Mouse (Mus musculus) hindbrain, embryonic 12.5 days (tissue): Measurements from ENCODE around the gene 3110040N11Rik. TPM values are rescaled to one million over a fixed set of nuclear protein-coding genes. Genes with fewer than 3 reads are reported as not detected.

Experiments
- ATAC-seq: fragments of 200-750 bp; cut with Nextera tagmentation; 2 replicates; pipeline ENCODE4 v1.8.0; 2017; ENCODE audit warnings: moderate TSS enrichment; ENCODE audit not compliant: low FRiP score
- H3K27ac ChIP-seq: fragments of 300-500 bp; sonication (generic); 2 replicates; pipeline ENCODE4 v1.5.1; 2016; ENCODE audit warnings: mild to moderate bottlenecking
- H3K27me3 ChIP-seq: fragments of 300-500 bp; sonication (generic); 2 replicates; pipeline ENCODE4 v1.6.1; 2016; ENCODE audit warnings: mild to moderate bottlenecking
- H3K36me3 ChIP-seq: fragments of 300-500 bp; sonication (generic); 2 replicates; pipeline ENCODE4 v1.6.1; 2016; ENCODE audit warnings: mild to moderate bottlenecking
- H3K4me1 ChIP-seq: fragments of 300-500 bp; sonication (generic); 2 replicates; pipeline ENCODE4 v1.6.1; 2016
- H3K4me2 ChIP-seq: fragments of 300-500 bp; sonication (generic); replicated peaks from 2 replicates; pipeline ENCODE4 v1.6.1; 2016; ENCODE audit warnings: mild to moderate bottlenecking
- H3K4me3 ChIP-seq: fragments of 300-500 bp; sonication (generic); 2 replicates; pipeline ENCODE4 v1.5.1; 2016; ENCODE audit warnings: mild to moderate bottlenecking
- H3K9ac ChIP-seq: fragments of 300-500 bp; sonication (generic); 2 replicates; pipeline ENCODE4 v1.6.1; 2016; ENCODE audit warnings: mild to moderate bottlenecking, moderate library complexity
- H3K9me3 ChIP-seq: fragments of 300-500 bp; sonication (generic); replicated peaks from 2 replicates; pipeline ENCODE4 v1.6.1; 2016; ENCODE audit warnings: mild to moderate bottlenecking
- WGBS: fragments of 180-500 bp; shearing (Covaris S2); methylation state at CpG from one replicate; pipeline ENCODE4 v1.1.7; 2016; 5-methylcytosine and 5-hydroxymethylcytosine counted together
- polyA plus RNA-seq: library from polyadenylated mRNA; unstranded; fragments of >200 nt; fragmentation: Nextera tagmentation; extraction: Ambion mirVana; gene quantifications from 2 replicates; pipeline ENCODE4 v1.2.1, GENCODE M21; 2016

The 3110040N11Rik gene
- polyA plus RNA-seq, 1 experiment from 2014 or later, result 44.6 TPM

DNA sequence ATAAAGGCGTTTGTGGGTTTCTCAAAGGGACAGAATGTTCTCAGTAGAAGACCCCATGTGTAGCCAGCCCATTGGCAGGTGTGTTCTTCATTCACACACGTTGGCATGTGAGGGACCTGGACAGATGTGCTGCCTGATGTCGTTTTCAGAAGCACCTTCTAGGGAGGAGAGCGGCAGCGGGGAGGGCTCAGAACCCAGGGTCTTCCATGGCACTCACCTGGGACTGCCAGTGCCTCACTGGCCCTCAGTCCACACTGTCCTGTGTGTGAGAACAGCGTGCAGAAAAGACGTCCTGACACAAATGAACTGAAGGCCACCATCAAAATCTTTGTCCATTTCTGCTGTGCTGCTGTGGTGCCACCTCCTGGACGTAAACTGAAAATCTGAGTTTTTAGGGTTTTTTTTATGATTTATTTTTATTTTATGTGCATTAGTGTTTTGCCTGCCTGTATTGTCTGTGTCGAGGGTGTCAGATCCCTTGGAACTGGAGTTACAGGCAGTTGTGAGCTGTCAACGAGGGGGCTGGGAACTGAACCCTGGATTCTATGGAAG, 11.5 kb downstream of the 3110040N11Rik start:
- no peak overlapping the region for H3K4me3 ChIP-seq
- H3K9me3 ChIP-seq, result 0 out of 2 replicates have a peak, but pooled peaks cover 4% of the 10 kb centered on the region
- H3K4me2 ChIP-seq, result no peak overlapping the region
- no peak overlapping the region for H3K9ac ChIP-seq
- ATAC-seq, result no peak
- no peaks in the 10 kb centered on the region for H3K4me1 ChIP-seq
- 77% methylated on average over 10 of the region's 10 CpGs for WGBS
- no peaks in the 10 kb centered on the region for H3K27me3 ChIP-seq
- H3K36me3 ChIP-seq, result peaks cover 28% of the 10 kb centered on the region
- H3K27ac ChIP-seq, result no peak overlapping the region

DNA sequence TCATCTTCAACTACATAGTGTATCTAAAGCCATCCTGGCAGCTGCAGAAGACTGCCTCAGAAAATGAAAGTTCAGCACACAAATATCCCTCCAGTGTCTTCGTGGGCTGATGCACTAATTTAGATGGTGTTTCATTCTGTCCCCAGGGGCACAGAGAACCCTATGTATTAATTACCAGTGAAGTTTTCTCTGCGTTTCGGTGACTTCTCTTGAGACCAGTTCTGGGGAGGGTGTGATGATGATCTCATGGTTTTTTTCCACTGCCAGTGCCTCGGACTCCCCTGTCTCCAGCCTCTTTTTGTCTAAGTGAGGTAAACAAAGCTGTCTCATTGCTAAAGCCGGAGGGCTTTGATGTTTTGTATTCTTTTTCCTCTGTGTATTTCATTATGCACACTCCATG, 14.0 kb downstream of the 3110040N11Rik start:
- Histone ChIP-seq H3K4me2 (no peak overlapping the region), H3K4me3 (no peak overlapping the region), H3K36me3 (peaks cover 7% of the 10 kb centered on the region), H3K4me1 (no peaks in the 10 kb centered on the region), H3K9me3 (0 out of 2 replicates have a peak, but pooled peaks cover 4% of the 10 kb centered on the region), H3K27ac (no peak overlapping the region), H3K9ac (no peak overlapping the region), H3K27me3 (no peaks in the 10 kb centered on the region)
- ATAC-seq, result no peak
- WGBS, result 71% methylated on average over 5 of the region's 5 CpGs

DNA sequence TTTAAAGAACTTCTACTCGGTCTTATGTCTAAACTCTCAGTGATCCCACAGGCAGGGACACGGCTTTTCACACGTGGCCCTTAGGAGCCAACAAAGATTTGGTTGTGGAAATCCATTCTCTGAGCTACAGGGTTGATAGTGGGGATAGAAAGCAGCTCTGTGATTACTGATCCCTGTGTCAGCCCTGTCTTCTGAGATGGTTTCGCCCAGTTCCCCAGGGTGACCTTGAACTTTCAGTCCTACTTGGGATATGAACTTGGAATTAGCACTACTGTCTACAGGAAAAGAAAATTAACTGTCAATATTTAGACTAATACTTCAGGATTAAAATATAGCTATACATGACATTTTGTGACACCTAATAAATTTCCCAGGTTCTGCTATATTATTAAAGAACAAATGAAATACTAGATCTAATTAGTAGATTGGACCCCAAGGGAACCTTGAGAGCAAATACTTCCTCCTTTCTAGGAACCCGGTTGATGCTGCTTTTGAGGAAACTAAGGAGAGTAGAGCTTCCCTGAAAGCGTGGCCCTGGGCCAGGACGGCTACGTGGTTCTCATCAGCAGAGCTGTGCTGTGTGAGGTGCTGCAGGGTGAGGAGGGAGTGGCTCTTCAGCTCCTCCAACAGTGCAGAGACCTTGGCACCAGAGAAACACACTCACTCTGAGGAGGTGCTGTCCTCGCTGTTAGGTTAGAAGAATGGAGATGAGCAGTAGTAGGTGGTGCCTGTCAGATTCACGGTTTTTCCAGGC, 16.3 kb downstream of the 3110040N11Rik start:
- 86% methylated on average over 10 of the region's 10 CpGs for WGBS
- H3K36me3 ChIP-seq, result no peaks in the 10 kb centered on the region; the same call in 1 of the 2 replicates
- no peak overlapping the region for H3K4me3 ChIP-seq
- 0 out of 2 replicates have a peak, but pooled peaks cover 4% of the 10 kb centered on the region for H3K9me3 ChIP-seq
- H3K9ac ChIP-seq, result no peak overlapping the region
- H3K27ac ChIP-seq, result no peak overlapping the region
- H3K4me1 ChIP-seq, result no peaks in the 10 kb centered on the region
- ATAC-seq, result no peak
- no peak overlapping the region for H3K4me2 ChIP-seq
- no peaks in the 10 kb centered on the region for H3K27me3 ChIP-seq

DNA sequence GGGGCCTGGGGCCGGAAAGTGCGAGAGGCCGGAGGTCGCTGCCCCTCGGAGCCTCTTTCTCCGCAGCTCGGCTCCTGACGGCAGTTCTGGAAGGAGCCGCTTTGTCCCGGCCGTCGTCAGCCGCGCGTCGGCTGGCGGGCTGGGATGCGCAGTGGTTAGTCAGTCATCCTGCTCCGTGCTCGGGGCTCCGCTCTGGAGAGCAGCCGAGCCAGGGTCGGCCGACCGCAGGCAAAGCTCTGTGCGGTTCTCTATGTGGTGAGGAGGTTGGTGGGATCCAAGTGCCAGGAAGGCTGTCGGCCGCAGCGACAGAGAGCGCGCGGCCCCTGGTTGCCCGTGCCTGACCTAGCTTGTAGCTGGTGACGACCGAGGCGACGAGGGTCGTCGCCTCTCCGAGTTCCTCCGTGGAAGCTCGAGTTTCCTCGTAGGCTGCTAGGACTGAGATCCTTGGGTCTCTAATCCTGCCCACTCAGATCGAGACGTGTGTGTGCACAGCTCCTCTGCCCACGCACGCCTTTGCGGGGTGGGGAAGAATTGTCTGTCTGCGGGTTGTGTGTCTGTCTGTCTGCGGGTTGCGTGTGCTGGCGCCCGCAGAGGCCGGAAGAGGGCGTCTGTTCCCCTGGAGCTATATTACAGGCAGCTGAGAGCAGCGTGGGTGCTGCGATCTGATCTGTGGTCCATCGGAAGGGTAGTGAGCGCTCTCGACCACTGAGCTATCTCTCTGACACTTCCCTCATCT, 26.0 kb downstream of the 3110040N11Rik start:
- Histone ChIP-seq H3K27me3 (no peaks in the 10 kb centered on the region), H3K4me3 (peak overlapping the region; percentile 92), H3K4me2 (peak overlapping the region; percentile 94), H3K9me3 (no peaks in the 10 kb centered on the region), H3K4me1 (peaks cover 9% of the 10 kb centered on the region), H3K36me3 (no peaks in the 10 kb centered on the region), H3K9ac (peak overlapping the region; percentile 85), H3K27ac (peak overlapping the region; percentile 87)
- 3% methylated on average over 60 of the region's 60 CpGs for WGBS
- ATAC-seq, result peak; percentile 80

DNA sequence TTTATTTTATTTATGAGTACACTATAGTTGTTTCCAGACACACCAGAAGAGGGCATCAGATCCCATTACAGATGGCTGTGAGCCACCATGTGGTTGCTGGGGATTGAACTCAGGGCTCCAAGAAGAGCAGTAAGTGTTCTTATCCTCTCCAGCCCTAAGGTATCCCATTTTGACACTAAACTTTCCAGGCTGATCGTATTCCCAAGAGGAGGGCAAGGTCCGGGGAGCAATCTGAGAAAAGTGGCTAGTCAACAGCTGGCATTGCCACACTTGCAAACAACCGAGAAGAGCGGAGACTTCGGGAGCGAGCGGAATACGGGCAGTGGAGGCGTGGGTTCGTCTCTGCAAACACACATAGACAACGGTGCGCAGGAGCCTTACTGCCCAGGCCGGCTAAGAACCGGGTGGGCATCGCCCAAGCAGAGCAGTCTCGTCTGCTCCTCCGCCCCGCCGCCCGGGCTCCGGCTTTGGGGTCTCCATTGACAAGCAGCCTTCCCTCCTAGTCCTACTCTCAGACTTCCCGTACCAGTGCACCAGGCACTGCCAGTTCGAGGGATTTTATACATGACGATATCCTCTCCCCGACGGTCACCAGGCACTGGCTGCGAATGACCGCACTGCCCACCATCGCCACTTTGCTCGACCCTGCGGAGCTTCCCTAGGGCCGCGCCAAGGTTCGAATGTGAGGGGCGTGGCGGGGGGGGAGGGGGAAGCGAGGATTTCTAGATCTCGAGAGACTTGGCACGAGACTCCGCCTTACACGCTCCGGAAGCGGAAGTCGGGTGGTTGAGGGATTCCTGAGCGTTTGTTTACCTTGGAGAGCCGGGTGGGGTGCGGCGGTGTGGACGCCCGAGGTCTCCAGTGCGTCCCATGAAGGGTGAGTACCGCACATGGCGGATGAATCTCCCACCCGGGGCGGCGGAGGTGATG, 26.8 kb downstream of the 3110040N11Rik start, which contains the start of gene Ramac:
Ramac (plus strand) TSS at position 746 of the 930 bp plus-strand sequence.
- Histone ChIP-seq H3K4me1 (peaks cover 9% of the 10 kb centered on the region), H3K9me3 (no peaks in the 10 kb centered on the region), H3K4me2 (peak within 1 kb of the TSS; percentile 94), H3K36me3 (no peaks in the 10 kb centered on the region), H3K27ac (peak within 1 kb of the TSS; percentile 87), H3K27me3 (no peaks in the 10 kb centered on the region), H3K4me3 (peak within 1 kb of the TSS; percentile 92), H3K9ac (peak within 1 kb of the TSS; percentile 85)
- peak; percentile 98 for ATAC-seq
- WGBS, result under 1% methylated on average over 55 of the region's 56 CpGs

DNA sequence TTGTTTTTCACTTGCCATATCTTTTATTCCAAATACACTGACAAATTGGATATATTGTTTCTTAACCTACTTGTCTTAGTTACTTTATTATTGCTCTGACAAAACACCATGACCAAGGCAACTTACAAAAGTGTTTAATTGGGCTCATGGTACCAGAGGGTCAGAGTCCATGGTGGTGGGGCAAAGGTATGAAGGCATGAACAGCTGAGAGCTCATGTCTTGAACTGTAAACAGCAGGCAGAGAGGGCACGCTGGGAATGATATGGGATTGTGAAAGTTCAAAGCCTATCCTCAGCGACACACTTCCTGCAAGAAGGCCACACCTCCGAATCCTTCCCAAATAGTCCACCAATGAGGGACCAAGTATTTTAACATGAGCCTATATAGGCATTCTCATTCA, 41.3 kb downstream of the 3110040N11Rik start:
- H3K27me3 ChIP-seq, result no peaks in the 10 kb centered on the region
- H3K4me3 ChIP-seq, result no peak overlapping the region
- no peak for ATAC-seq
- WGBS, result 83% methylated on average over 3 of the region's 3 CpGs
- H3K4me1 ChIP-seq, result no peaks in the 10 kb centered on the region
- H3K4me2 ChIP-seq, result no peak overlapping the region
- no peak overlapping the region for H3K27ac ChIP-seq
- no peak overlapping the region for H3K9ac ChIP-seq
- no peaks in the 10 kb centered on the region for H3K36me3 ChIP-seq
- 0 out of 2 replicates have a peak, but pooled peaks cover 4% of the 10 kb centered on the region for H3K9me3 ChIP-seq

DNA sequence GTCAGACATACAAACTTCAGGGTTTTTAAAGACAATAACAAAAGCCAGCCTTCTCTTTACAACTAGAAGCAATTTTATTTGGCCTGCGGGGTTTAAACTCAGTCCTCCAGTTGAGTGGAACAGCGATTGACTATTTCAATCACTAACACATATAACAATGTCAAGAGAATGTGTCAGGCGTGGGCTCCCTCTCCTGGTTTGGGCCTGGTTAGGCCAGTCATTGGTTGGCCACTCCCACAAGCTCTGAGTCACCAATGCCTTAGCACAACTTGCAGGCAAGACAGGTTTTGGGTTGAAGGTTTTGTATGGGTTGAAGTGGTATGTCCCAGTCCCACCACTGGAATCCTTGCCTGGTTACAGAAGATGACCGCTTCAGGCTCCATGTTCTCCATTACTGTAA, 45.1 kb downstream of the 3110040N11Rik start:
- Histone ChIP-seq H3K36me3 (no peaks in the 10 kb centered on the region), H3K9me3 (0 out of 2 replicates have a peak, but pooled peaks cover 4% of the 10 kb centered on the region), H3K4me1 (no peaks in the 10 kb centered on the region), H3K4me3 (no peak overlapping the region), H3K9ac (no peak overlapping the region), H3K27ac (no peak overlapping the region), H3K27me3 (no peaks in the 10 kb centered on the region), H3K4me2 (no peak overlapping the region)
- ATAC-seq, result no peak
- 74% methylated on average over 4 of the region's 4 CpGs for WGBS

DNA sequence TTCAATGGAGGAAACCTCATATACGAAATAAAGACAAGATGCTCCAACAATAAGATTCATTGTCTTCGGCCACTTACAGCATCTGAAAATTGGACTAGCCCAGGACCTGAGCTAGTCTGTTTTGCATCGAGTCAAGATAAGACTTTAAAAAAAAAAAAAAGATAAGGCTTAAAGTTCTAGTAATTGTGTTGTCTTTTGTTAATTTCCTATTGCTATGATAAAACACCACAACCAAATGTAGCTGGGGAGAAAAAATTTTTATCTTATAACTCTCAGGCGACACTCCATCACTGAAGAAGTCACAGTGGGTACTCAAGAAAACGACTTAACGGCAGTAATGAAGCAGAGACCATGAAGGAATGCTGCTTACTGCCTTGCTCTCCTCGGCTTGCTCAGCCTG, 49.3 kb downstream of the 3110040N11Rik start:
- no peaks in the 10 kb centered on the region for H3K27me3 ChIP-seq
- no peak overlapping the region for H3K4me2 ChIP-seq
- H3K36me3 ChIP-seq, result no peaks in the 10 kb centered on the region
- H3K9ac ChIP-seq, result no peak overlapping the region
- 91% methylated on average over 7 of the region's 7 CpGs for WGBS
- H3K27ac ChIP-seq, result no peak overlapping the region
- no peak for ATAC-seq
- H3K4me1 ChIP-seq, result no peaks in the 10 kb centered on the region
- H3K9me3 ChIP-seq, result no peaks in the 10 kb centered on the region
- no peak overlapping the region for H3K4me3 ChIP-seq

DNA sequence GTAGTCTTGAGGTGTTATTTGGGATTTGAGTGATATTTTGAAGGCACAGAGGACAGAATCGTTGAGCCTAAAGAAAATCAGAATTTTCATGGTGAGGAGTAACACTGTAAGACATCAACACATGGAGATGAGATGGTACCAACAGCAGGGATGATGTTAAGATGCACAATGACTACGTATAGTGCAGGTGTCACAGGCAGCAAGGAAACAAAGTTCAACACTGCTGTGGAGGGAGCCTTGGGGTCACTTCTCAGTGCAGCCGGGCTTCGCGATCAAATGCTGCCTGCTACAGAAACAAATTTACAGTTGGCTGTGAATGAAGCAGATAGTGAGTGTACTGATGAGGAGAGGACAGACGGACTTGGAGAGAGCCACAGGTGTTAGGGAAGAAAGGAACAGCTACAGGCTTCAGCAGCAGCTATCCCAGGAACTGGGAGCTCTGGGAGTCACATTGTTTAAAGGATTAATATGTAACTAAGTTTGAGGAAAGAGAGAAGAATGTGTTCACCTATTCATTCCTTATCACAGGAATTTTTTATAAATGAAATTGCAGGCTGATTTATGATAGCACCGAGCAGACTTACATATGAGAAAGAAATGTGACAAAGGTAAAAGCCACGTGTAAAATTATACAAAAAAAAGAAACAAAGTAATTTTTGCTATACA, 50.4 kb downstream of the 3110040N11Rik start:
- H3K27ac ChIP-seq, result no peak overlapping the region
- no peaks in the 10 kb centered on the region for H3K4me1 ChIP-seq
- WGBS, result 83% methylated on average over 8 of the region's 8 CpGs
- H3K27me3 ChIP-seq, result no peaks in the 10 kb centered on the region
- no peak overlapping the region for H3K9ac ChIP-seq
- no peak overlapping the region for H3K4me2 ChIP-seq
- no peak for ATAC-seq
- no peak overlapping the region for H3K4me3 ChIP-seq
- no peaks in the 10 kb centered on the region for H3K9me3 ChIP-seq
- H3K36me3 ChIP-seq, result no peaks in the 10 kb centered on the region

DNA sequence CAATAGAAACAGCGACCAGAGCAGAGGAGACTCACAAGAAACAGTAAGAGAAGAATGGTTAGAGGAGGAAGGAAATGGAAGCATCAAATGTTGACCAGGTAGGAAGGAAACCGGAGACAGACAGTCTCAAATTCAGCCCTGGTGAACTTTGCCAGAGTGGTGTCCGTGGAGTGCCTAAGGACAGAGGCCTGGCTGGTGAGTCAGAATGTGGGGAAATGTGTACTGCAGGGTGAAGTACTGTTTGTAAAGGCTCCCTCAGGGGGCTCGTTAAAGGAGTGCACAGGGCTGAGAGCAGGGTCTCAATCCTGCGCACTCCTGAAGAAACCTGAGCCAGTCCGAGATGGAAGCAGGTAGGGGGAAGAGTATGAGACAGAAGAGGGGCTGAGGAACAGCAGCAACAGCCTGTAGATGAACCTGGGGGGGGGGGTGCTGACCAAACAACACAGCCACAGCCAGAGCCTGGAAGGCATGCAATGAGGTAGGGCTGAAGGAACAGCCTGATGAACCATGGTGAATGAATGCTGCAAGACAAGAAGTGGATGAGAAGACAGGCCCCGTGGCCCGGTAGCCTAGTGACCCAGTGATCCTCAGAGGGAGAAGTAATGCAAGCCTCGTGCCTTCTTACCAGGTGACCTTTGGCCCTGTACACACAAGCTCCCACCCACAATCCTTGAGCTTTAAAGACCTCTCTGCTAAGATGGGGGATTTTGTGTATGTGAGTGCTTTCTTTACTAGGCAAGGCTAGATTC, 53.8 kb downstream of the 3110040N11Rik start:
- no peak overlapping the region for H3K4me2 ChIP-seq
- WGBS, result 70% methylated on average over 9 of the region's 9 CpGs
- no peaks in the 10 kb centered on the region for H3K36me3 ChIP-seq
- no peaks in the 10 kb centered on the region for H3K9me3 ChIP-seq
- no peak for ATAC-seq
- no peak overlapping the region for H3K9ac ChIP-seq
- H3K27me3 ChIP-seq, result no peaks in the 10 kb centered on the region
- no peak overlapping the region for H3K4me3 ChIP-seq
- H3K27ac ChIP-seq, result no peak overlapping the region
- H3K4me1 ChIP-seq, result no peaks in the 10 kb centered on the region
